Mouse (Mus musculus): ENCODE measurements around the gene Gm10696. TPM values are rescaled to one million over a fixed set of nuclear protein-coding genes. Genes with fewer than 3 reads are reported as not detected.
"Not testable (repeated sequence)": the region's sequence is repeated elsewhere in the genome, so short reads cannot be mapped to it uniquely, and the experiment has no call there.

Gene Gm10696
- not detected in 3 replicates for total RNA-seq (2017)

DNA sequence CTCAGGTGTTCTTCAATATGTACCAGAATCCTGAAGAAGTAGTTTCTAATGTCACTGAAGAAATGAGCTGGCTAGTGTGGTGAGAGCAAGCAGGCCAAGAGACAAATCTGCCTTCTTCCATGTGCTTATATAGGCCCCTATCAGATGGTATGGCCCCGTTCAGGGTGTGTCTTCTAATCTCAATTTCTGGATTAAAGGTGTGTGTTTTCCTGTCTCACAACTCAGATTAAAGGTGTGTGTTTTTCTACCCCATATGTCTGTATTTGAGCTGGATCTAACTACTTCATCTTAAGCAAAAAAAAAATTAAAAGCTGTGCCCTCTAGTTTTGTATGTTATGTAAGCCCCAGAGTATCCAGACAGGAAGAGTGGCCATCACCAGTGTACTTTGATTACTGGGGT is at the start of gene Gm10696:
Gm10696 (minus strand) TSS at position 101 of the 400 bp plus-strand sequence.
- not testable (repeated sequence) for ATAC-seq (replicated peaks; ENCODE audit: insufficient number of reproducible peaks, low FRiP score, low TSS enrichment, poor library complexity, severe bottlenecking)

DNA sequence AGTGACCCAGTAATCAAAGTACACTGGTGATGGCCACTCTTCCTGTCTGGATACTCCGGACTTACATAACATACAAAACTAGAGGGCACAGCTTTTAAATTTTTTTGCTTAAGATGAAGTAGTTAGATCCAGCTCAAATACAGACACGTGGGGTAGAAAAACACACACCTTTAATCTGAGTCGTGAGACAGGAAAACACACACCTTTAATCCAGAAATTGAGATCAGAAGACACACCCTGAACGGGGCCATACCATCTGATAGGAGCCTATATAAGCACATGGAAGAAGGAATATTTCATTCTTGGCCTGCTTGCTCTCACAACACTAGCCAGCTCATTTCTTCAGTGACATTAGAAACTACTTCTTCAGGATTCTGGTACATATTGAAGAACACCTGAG is 18.4 kb upstream of the Gm10696 start, which contains the start of gene Gm5286:
Gm5286 (plus strand) TSS at position 301 of the 400 bp plus-strand sequence.
- ATAC-seq (replicated peaks; ENCODE audit: insufficient number of reproducible peaks, low FRiP score, low TSS enrichment, poor library complexity, severe bottlenecking): not testable (repeated sequence)

- not testable (repeated sequence) for ATAC-seq (replicated peaks; ENCODE audit: insufficient number of reproducible peaks, low FRiP score, low TSS enrichment, poor library complexity, severe bottlenecking)
Measured at GRCm38 (mm10) chr3:94167351-94167750, 10.6 kb downstream of the Gm10696 start.

Other genes starting within 250 kb of the Gm10696 start
- gene Gm9117, start 234.7 kb downstream of the Gm10696 start, total RNA-seq (2017): not detected in 3 replicates
- not detected in 3 replicates for gene Tdpoz5, start 216.9 kb downstream of the Gm10696 start, total RNA-seq (2017)
- gene Gm9125, start 123.3 kb downstream of the Gm10696 start, total RNA-seq (2017): not detected in 3 replicates
- gene Gm10697, start 105.5 kb downstream of the Gm10696 start, total RNA-seq (2017): not detected in 3 replicates
- not detected in 3 replicates for gene Gm5286, start 18.5 kb upstream of the Gm10696 start, total RNA-seq (2017)
- not detected in 3 replicates for gene Gm4778, start 85.8 kb upstream of the Gm10696 start, total RNA-seq (2017)
- gene Them4, start 131.9 kb upstream of the Gm10696 start, total RNA-seq (2017): 1.9 to 5.4 TPM (median 3.7 TPM) in 3 replicates
- not detected in 3 replicates for gene Them5, start 163.9 kb upstream of the Gm10696 start, total RNA-seq (2017)
- not detected in 3 replicates for gene C2cd4d, start 184.2 kb upstream of the Gm10696 start, total RNA-seq (2017)
- gene Rorc, start 194.6 kb upstream of the Gm10696 start, total RNA-seq (2017): 0.38 TPM in 1 of 3 replicates, not detected in the others
- not detected in 3 replicates for gene Lingo4, start 220.3 kb upstream of the Gm10696 start, total RNA-seq (2017)
- 1.2 to 4.4 TPM (median 2.8 TPM) in 3 replicates for gene Tdrkh, start 235.1 kb upstream of the Gm10696 start, total RNA-seq (2017)

Data from monocyte, adult 5-6 weeks (primary cell).